Mouse (Mus musculus) layer of hippocampus, postnatal 25 days (tissue): ENCODE measurements around the gene BC024978. TPM values are rescaled to one million over a fixed set of nuclear protein-coding genes. Genes with fewer than 3 reads are reported as not detected.
"Not testable (repeated sequence)": the region's sequence is repeated elsewhere in the genome, so short reads cannot be mapped to it uniquely, and the experiment has no call there.

Source experiments
- DNase-seq, 2 experiments: peaks; one replicate each; pipeline ENCODE4 v3.0.0; 2022; ENCODE audit warnings: mixed read lengths in 2 of 2, low spot score in 1 of 2; ENCODE audit errors: extremely low spot score in 1 of 2
- total RNA-seq, 2 experiments: library from RNA; stranded (reverse); gene quantifications; 2 replicates each; pipeline ENCODE4 v1.2.3; 2021

The BC024978 gene
- total RNA-seq, 2 experiments from 2014 or later = 22.4 to 25.9 TPM

DNA sequence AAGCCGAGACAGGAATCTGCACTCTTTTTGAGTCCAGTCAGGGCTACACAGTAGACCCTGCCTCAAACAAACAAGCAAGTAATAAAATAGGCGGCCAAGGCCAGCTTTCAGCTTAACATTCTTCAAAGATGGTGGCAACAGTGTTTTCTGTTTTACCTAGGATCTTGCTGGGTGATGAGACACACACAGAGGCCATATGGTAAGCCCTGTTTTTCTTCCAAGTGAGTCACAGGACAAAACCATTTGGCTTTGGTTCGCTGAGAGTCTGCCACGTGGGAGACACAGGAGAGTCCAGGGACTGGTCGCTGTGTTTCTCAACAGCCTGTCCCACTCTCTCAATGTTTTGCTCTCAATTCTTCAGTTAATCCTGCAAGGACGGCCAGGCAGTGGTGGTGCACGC, 23.0 kb downstream of the BC024978 start:
- no peak for DNase-seq

DNA sequence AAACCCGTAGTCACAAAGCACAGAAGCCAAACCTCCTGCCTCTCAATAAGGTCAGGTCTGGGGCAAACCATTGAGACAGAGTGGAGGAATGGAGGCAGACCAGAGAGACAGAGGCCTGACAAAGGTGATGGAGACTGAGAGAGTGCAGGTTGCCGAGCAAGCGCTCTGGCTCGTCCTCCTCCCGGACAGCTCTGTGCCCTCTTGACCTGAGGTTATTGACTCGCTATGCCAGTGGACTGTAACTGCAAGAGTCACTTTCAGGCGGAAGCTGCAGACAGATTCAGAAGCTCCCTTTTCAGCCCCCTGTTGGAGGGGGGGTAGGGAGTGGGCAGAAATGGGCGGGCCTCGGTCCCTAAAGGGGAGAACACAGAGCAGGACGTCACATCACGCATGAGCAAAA, 24.4 kb downstream of the BC024978 start:
- no peak for DNase-seq

DNA sequence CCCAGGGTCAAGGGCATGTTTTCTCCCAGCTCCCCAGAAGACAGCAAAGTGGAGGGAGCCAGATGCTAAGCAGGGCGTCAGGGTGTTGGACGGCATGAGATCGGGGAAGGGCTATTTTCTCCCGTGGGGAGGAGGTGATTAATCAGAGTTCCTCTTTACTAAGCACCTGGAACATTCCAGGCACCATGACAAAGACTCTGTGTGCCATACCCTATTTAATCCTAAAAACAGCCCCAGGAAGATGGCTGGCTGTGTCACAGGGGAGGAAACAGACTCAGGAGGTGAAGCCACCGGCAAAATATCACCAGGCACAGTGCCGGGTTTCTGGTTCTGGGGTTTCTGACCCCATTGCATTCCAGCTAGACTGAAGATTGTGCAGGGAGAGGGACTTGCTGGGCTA, 26.4 kb downstream of the BC024978 start:
- DNase-seq = no peak

DNA sequence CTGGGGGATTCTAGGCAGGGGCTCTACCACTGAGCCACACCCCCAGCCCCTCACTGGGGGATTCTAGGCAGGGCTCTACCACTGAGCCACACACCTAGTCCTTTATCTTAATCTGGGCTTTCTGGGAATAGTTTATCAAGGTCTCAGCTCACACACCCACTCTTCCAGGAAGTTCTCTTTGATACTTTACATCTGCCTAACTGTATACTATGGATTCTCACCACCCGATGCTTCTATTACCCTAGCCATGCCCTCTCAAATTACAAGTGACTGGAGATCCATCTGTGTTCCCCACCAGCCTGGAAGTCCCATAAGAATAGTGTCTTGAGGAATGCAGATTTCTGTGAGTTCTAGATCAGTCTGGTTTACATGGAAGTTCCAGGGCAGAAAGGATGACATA, 27.0 kb downstream of the BC024978 start:
- DNase-seq = no peak

DNA sequence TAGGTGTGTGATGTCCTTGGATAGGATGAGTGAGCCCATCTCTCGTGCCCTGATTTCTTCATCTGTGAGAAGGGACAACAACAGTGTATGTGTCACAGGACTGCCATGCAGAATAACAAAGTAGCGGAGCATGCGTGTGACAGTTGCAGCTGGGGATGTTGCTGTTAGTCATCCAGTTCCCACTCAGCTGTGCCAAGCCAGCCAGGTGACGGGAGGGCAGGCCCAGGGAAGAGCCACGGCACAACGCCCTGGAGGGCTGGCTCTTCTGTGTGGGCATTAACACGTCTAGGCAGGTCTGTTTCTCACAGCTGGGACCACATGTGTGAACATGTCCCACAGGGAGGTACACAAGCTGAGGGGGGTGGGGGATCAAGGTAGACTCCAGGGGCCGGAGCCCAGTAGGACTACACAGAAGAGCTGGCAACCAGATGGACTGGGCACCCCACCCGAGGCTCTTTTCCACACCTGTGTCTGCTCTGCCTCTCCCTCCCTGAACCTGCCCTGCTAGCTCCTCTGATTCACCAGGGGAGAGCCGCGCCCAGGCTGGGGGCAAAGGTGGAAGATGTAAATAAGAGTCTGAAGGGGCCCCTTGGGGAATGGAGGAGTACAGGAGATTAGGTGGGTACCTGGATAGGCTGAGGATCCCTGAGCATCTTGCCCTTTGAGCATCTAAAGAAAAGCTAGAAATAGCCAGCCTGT, 29.4 kb downstream of the BC024978 start:
- DNase-seq = no peak

DNA sequence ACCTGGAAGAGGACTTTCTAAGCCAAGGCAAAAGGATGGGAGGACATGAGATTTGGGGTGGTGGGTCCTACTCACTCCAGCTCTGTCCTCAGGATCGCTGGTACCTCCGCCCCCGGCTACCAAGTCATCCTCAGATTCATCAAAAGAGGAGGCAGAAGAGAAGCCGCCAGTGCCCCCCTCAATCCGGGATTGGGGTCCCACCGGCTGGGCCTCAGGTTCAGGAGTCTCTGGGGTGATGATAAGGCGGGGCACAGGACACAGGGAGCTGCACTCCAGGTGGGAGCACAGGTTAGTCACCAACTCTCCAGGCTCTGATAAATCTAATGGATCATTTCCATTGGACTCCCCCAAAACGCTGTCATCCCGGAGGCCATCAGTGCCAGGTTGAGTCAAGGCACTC, 31.7 kb downstream of the BC024978 start:
- DNase-seq = no peak

DNA sequence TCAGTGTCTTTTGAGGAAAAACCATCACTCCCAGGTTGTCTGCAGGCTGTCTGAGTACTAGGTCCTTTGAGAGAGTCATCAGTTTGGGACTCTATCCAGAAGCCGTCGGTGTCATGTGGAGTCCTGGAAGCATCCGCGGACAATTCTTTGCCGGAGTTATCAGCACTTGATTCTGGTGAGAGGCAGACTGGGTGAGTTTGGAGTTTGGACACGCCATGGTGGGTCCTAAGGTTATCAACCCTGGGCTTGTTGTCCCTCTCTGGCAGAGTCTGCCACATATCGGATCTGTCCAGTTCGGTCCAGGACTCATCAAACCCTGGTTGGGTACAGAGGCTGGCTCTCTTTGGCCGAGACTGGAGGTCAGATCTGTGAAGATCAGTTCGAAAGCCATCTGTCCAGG, 32.1 kb downstream of the BC024978 start:
- DNase-seq = no peak

DNA sequence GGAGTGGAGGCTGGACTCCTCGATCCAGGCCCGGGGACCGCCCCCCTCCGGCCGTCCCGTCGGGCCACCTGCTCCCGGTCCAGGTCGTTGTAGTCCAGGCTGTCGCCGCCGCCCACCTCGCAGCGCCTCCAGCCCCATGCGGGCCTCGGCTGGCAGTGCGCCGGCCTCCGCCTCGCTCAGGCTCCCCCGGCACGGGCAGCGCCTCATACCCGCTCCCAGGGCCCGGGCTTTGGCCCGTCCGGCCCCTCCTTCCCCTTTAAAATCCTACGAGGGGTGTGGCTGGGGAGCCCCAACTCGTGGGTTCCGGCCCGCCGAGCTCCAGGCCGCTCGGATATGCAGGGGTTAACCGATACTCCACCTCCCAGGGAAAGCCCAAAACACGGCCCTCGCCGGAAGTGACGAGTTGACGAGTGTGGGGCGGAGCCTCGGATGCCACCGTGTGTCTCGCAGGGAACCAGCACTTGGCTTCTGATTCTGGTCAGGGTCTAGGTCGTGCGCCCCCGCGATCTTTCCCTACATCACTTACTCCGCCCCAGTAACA, 32.8 kb downstream of the BC024978 start, which contains the start of gene Itpkc:
Gene Itpkc (minus strand): TSS at position 381 of the 541 bp plus-strand sequence.
- DNase-seq = peak; percentile 78 to 82

DNA sequence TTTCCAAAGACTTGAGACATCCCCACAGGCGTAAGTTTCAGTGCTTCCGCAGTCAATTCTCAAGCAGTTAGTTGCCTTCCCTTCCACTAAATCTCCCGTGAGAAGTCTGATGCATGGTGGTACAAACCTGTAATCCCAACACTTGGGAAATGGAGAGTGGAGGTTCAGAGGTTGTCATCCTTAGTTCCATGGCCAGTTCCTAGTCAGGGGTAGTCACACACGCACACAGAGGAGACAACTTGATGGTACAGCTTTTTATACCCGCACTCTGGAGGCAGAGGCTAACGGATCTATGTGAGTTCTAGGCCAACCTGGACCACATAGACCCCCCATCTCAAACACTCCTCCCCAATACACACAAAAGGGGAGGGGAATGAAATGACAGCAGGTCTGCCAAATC, 33.3 kb downstream of the BC024978 start:
- no peak for DNase-seq

DNA sequence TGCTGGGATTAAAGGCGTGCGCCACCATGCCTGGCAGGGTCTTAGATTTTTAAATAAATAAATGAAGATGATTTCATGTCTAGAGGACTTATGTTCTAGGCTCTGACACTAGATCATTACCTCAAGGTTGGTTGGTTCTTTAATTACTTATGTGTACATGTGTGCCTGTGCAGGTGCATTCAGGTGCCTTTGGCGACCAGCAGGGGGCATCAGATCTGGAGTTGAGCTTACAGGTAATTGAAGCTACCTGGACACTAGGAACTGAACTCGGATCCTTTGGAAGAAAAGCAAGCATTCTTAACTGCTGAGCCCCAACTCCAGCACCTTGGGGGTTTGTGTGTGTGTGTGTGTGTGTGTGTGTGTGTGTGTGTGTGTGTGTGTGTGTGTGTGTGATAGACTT, 35.2 kb downstream of the BC024978 start:
- DNase-seq = no peak

DNA sequence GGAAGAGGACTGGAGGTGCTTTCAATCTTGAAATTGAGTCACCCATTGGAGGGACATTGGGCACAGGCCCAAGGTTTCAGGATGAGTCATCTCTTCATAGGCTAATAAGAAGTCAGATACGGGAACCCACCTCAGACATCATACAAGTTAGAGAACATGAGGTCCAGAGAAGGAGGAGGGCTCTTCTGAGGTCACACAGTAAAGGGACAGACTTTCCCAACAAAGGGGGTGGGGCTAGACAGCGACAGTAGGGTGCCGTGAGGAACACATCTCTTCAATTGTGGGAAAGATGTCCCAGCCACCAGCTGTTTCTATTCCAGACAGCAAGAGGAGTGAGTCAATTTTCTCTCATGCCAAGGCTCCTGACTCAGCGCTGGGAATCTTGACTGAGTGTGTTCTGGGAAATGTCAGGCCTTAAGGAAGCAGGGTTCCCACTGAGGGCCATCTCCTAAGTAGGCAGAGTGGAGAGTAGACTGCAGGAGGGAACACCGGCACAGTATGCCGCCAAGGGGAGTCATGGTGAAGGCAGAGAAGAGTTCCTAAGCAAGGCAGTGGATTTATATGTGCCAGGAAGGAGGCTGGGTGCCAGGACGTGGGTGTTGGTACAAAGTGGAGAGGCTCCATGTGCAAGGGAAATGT, 36.2 kb downstream of the BC024978 start:
- DNase-seq = peak; percentile 48 to 63

DNA sequence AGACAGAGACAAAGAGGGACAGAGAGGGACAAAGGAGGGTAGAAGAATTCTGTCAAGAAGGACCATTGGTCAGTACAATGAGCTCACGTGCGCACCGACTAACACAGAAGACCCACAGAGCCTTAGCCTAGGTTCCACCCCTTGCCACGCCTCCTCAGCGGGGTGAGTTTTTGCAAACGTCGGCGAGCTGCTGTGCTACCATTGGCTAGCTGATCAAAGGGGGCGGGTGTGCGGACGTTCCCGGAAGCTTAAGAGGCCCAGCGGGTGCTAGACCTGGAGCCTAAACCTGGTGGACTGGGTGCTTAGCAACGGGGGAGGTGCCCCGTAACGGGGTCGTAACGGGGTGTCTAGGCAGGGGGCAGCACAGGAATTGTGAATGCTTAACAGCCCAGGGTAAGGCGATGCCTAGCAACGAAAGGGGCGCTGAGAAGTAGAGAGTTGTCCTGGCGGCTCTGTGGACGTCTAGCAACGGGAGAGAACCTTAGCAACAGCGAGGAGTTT, 37.2 kb downstream of the BC024978 start, which contains the start of gene Coq8b:
Gene Coq8b (plus strand): TSS at position 243 of the 501 bp plus-strand sequence.
- DNase-seq = peak; percentile 78 to 85

DNA sequence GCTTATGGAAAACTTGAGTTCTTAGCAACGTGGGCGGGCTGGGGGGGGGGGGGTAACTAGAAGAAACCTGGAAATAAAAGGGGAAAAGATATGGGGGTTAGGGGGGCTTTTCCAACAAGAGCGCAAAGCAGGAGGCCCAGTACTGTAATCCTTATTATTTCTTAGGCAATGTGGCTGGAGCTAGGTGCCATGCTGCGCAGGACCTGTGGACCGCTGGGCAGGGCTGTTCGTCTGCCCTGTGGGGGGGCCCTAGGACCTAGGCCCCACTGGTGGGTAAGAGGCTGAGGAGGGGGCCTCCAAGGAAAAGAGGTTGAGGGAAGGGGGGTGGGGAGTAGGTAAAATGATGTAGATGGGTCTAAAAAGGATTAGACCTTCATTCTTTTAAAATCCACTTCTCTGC, 37.7 kb downstream of the BC024978 start:
- DNase-seq = no peak

DNA sequence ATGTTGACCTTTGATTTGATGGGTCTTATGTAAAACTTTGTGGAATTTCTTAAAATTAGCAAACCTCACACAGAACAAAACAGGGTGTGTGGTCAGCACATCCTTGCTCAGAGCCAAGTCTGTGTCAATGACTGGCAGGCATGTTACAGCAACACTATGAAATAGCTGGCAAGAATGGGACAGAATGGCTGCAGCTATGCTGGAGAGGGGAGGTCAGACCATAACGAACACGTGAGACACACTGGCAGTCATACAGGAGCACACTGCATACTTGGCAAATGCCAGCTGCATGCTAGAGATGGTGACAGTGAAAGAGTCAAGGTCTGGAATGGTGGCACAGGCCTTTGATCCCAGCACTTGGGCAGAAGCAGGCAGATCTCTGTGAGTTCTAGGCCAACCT, 40.1 kb downstream of the BC024978 start:
- no peak for DNase-seq

DNA sequence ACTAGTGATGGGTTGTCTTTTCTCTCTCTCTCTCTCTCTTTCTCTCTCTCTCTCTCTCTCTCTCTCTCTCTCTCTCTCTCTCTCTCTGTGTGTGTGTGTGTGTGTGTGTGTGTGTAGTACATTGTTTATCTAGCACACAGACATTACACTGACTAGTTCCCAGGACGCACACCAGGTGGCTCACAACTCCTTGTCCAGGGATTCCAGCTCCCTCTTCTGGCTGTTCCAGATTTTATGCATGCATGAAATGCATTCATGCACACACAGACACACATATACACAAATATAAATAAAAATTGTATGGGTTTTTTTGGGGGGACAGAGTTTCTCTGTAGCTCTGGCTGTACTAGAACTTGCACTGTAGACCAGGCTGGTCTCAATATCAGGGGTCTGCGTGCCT, 41.9 kb downstream of the BC024978 start:
- DNase-seq = no peak

DNA sequence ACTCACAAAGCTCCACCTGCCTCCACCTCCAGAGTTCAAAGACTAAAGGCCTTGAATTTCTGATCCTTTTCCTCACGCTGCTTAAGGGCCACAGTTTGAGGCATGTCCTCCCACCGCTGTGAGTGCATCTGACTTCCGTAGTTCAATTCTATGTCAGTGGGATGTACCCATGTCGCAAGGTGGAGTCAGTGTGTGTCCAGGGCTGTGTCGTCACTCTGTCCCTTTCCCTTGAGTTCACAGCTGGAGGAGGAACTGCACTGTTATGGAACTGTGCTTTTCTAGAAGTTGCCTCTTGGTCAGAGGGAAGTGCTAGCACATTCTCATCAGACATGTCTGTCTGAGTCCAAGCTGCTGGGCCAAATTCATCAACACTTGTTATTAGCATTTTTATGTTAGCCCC, 43.0 kb downstream of the BC024978 start:
- no peak for DNase-seq

DNA sequence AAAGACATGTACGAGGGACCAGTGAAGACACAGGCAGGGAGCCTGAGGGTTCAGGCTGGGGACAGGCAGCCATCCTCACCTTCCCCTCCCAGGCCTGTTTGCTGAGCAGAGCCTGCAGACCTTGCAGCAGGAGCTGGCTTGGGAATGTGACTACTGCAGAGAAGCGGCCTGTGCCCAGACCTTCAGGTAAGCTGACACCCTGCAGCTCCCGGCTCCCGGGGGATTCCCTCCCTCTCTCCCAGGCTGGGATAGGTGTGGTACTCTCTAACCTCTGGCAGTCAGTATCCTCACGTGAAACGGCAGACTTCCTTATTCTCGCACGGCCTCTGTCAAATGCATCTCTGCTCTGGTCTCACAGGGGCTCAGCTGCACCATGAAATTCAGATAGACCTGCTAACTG, 47.6 kb downstream of the BC024978 start:
- no peak for DNase-seq

DNA sequence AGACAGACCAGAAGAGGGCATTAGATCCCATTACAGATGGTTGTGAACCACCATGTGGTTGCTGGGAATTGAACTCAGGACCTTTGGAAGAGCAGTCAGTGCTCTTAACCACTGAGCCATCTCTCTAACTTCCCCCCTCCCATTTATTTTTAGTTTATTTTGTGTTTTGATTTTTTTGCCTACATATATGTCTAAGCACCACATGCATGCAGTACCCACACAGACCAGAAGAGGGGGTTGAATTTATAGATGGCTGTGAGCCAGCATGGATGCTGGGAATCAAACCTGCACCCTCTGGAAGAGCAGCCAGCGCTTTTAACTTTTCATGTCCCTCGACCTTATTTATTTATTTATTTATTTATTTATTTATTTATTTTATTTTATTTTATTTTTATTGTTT, 48.5 kb downstream of the BC024978 start:
- DNase-seq = not testable (repeated sequence)

DNA sequence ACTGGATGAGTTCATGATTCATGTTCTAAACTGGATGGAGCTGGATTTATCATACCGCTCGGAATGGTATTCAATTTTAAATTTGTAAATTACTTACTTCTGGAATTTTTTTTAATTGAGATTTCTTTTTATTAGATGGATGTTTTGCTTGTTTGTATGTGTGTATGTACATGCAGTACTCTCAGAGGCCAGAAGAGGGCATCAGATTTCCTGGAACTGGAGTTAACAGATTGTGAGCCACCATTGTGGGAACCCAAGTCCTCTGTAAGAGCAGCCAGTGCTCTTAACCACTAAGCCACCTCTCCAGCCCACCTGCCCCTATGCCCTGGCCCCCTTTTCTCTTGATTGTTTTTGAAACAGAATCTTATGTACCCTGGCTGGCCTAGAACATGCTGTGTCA, 53.6 kb downstream of the BC024978 start:
- no peak for DNase-seq

DNA sequence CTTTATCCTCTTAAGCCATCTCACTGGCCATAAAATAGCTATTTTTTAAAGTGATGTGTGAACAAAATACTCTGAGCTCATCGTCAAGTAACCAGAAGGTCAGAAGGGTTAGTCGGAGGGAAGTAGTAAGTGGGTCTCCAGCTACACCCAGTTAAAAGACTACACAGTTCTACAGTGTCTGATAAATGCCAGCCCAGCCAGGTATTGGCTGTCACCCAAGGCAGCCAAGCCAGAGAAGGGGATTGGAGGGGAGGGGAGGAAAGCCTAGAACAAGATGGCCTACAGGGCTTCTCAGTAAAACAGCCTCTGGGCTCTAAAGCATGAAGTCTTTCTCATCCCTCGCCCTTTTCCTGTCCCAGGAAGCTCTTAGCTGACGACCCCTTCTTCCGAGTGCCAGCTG, 54.3 kb downstream of the BC024978 start:
- no peak for DNase-seq

DNA sequence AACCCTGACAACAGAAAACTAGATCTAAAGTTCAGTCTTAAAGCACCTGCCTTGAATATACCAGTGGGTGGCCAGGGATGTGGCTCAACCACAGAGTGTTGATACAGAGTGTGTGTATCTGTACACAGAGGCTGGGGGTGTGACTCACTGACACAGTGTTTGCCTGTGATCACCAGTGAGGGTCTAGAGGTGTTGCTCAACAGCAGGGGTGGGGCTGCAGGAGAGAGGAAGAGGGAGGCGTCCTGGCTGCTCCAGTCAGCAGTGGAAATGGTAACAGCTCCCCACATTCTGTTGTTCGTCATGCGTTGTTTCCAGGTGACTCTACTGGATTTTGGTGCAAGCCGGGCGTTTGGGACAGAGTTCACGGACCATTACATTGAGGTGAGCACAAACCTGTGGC, 56.4 kb downstream of the BC024978 start:
- no peak for DNase-seq

DNA sequence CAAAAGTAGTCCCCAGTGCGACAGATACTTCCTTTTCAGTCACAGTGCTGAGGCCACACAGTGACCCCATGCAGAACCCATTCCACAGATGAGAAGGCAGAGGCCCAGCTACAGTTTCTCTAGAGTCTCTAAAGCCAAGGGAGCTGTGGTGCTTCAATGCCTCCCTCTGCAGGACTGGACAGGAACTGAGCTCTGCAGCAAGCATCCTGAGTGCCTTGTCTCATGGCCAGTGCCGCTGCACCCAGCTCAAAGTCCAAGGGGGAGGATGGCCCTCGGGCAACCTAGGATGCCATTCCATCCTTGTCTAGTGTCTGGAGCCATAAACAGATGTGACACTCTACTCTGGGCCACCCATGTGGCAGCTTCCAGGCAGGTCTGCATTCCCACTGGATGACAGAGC, 60.1 kb downstream of the BC024978 start:
- no peak for DNase-seq
